11 mouse cellular contexts compared by ENCODE assay signal in genomic region chr16:5661918-5662317, GRCm38 (mm10).
DNase-seq lines count a peak whose midpoint lies in the region; ATAC-seq and TF ChIP-seq lines count a peak whose summit lies in the region.
"Had no signal": no experiment of that assay in that cellular context is flagged by ENCODE, and none has a peak within 500 bp of the region (broad histone marks: within the 10 kb centered on the region; RNA-seq: fewer than 3 reads in every experiment).

No protein-coding gene starts in this region.

- no peak overlapping the region for H3K27ac ChIP-seq in forebrain, postnatal 0 days (ENCODE audit: low read depth, low read length)
- H3K27ac ChIP-seq in forebrain, embryonic 13.5 days, result no peak overlapping the region
- no peak overlapping the region for H3K27ac ChIP-seq in lung, embryonic 14.5 days (ENCODE audit: low read depth)
- H3K27ac ChIP-seq: liver, embryonic 15.5 days had no signal

- H3K9ac ChIP-seq in forebrain, postnatal 0 days, result no peak overlapping the region
- H3K9ac ChIP-seq in forebrain, embryonic 13.5 days, result no peak overlapping the region
- H3K9ac ChIP-seq in lung, embryonic 14.5 days, result no peak overlapping the region
- H3K9ac ChIP-seq: liver, embryonic 15.5 days had no signal

- H3K4me3 ChIP-seq in forebrain, postnatal 0 days (ENCODE audit: low read depth, low read length), result no peak overlapping the region
- H3K4me3 ChIP-seq in forebrain, embryonic 13.5 days, result no peak overlapping the region
- H3K4me3 ChIP-seq in lung, embryonic 14.5 days (ENCODE audit: low read depth, low read length), result no peak overlapping the region
- H3K4me3 ChIP-seq: liver, embryonic 15.5 days had no signal

- DNase-seq in forebrain, postnatal 0 days, result no peak
- DNase-seq in lung, embryonic 14.5 days, result peak; percentile 1
- DNase-seq in lung, postnatal 10 days, result no peak
- DNase-seq in adrenal gland, postnatal 36 days, result peak; percentile 21 to 33
- peak; percentile 36 to 41 for DNase-seq in kidney, adult 8-10 months
- DNase-seq in lung, adult 18-20 months, result no peak
- no peak for DNase-seq in heart, postnatal 14 days
- DNase-seq: retina, postnatal 1 day; thymus, adult 18-20 months had no signal

- H3K9me3 ChIP-seq in forebrain, postnatal 0 days (ENCODE audit: low read length), result no peaks in the 10 kb centered on the region
- H3K9me3 ChIP-seq in forebrain, embryonic 13.5 days (replicated peaks), result no peaks in the 10 kb centered on the region
- no peaks in the 10 kb centered on the region for H3K9me3 ChIP-seq in lung, embryonic 14.5 days (ENCODE audit: low read depth, low read length)
- H3K9me3 ChIP-seq: liver, embryonic 15.5 days had no signal

- no peak overlapping the region for H3K4me2 ChIP-seq in forebrain, postnatal 0 days (ENCODE audit: low read depth)
- H3K4me2 ChIP-seq in forebrain, embryonic 13.5 days, result no peak overlapping the region
- no peak overlapping the region for H3K4me2 ChIP-seq in lung, embryonic 14.5 days
- H3K4me2 ChIP-seq: liver, embryonic 15.5 days had no signal

- no peak for TF ChIP-seq CTCF in forebrain, postnatal 0 days (IDR thresholded peaks at IDR 0.05; ENCODE audit: low read depth)
- no peak for TF ChIP-seq CTCF in lung, embryonic 14.5 days (IDR thresholded peaks at IDR 0.05; ENCODE audit: low read depth)

- H3K27me3 ChIP-seq in forebrain, postnatal 0 days (ENCODE audit: insufficient read depth, low read length), result no peaks in the 10 kb centered on the region
- H3K27me3 ChIP-seq in forebrain, embryonic 13.5 days, result no peaks in the 10 kb centered on the region
- H3K27me3 ChIP-seq in lung, embryonic 14.5 days (ENCODE audit: insufficient read depth, low read length), result no peaks in the 10 kb centered on the region
- H3K27me3 ChIP-seq: liver, embryonic 15.5 days had no signal

- WGBS in forebrain, postnatal 0 days, result 68% methylated on average over 5 of the region's 5 CpGs
- WGBS in forebrain, embryonic 13.5 days, result 80% methylated on average over 5 of the region's 5 CpGs
- WGBS in lung, embryonic 14.5 days, result 54% methylated on average over 5 of the region's 5 CpGs

- 0 out of 2 replicates have a peak, but pooled peaks have one; percentile 18 for ATAC-seq in forebrain, postnatal 0 days
- no peak for ATAC-seq in forebrain, embryonic 13.5 days
- ATAC-seq in lung, embryonic 14.5 days (ENCODE audit: insufficient read depth), result no peak

- H3K36me3 ChIP-seq in forebrain, postnatal 0 days (ENCODE audit: insufficient read depth), result no peaks in the 10 kb centered on the region
- H3K36me3 ChIP-seq in forebrain, embryonic 13.5 days (ENCODE audit: poor library complexity, severe bottlenecking), result no peaks in the 10 kb centered on the region
- H3K36me3 ChIP-seq in lung, embryonic 14.5 days (ENCODE audit: insufficient read depth), result no peaks in the 10 kb centered on the region
- H3K36me3 ChIP-seq: liver, embryonic 15.5 days had no signal

- H3K4me1 ChIP-seq in forebrain, postnatal 0 days (ENCODE audit: insufficient read depth), result no peaks in the 10 kb centered on the region
- no peaks in the 10 kb centered on the region for H3K4me1 ChIP-seq in forebrain, embryonic 13.5 days
- H3K4me1 ChIP-seq in lung, embryonic 14.5 days (ENCODE audit: insufficient read depth), result no peaks in the 10 kb centered on the region
- H3K4me1 ChIP-seq: liver, embryonic 15.5 days had no signal

- intact Hi-C loops in heart, postnatal 14 days (cut with DNase I), result no loop called here

Comparison
In these comparisons a context has a peak if more than half of its experiments do, and no peak if none do; other contexts are left out.
1. DNase-seq: peak in lung, embryonic 14.5 days (single experiment), adrenal gland, postnatal 36 days (2 of 2) and kidney, adult 8-10 months (2 of 2); none in forebrain, postnatal 0 days (single experiment), lung, postnatal 10 days (single experiment), lung, adult 18-20 months (0 of 2) and heart, postnatal 14 days (0 of 2).